Mouse (Mus musculus) limb, embryonic 11.5 days (tissue): ENCODE data around the gene Heatr6. TPM values are rescaled to one million over a fixed set of nuclear protein-coding genes. Genes with fewer than 3 reads are reported as not detected.

ENCODE experiments used
- ATAC-seq: fragments of 200-750 bp; cut with Nextera tagmentation; 2 replicates; pipeline ENCODE4 v1.8.0; 2017; ENCODE audit warnings: low read depth; ENCODE audit not compliant: insufficient number of reproducible peaks, low FRiP score, low TSS enrichment
- DNase-seq: peaks from one replicate; pipeline ENCODE4 v3.0.0-alpha.2; 2015; ENCODE audit warnings: low spot score
- H3K27ac ChIP-seq: fragments of 300-500 bp; sonication (generic); replicated peaks from 2 replicates; pipeline ENCODE4 v1.5.1; 2014; ENCODE audit warnings: low read depth, mild to moderate bottlenecking, low read length
- H3K27me3 ChIP-seq: fragments of 300-500 bp; sonication (generic); 2 replicates; pipeline ENCODE4 v1.6.1; 2014; ENCODE audit warnings: mild to moderate bottlenecking, low read length, mixed read lengths; ENCODE audit not compliant: control insufficient read depth, insufficient read depth
- H3K36me3 ChIP-seq: fragments of 300-500 bp; sonication (generic); 2 replicates; pipeline ENCODE4 v1.6.1; 2014; ENCODE audit warnings: mild to moderate bottlenecking, low read length, moderate library complexity, mixed read lengths; ENCODE audit not compliant: control insufficient read depth, insufficient read depth
- H3K4me1 ChIP-seq: fragments of 300-500 bp; sonication (generic); 2 replicates; pipeline ENCODE4 v1.6.1; 2014; ENCODE audit warnings: low read length, mixed read lengths; ENCODE audit not compliant: control insufficient read depth, insufficient read depth
- H3K4me2 ChIP-seq: fragments of 300-500 bp; sonication (generic); 2 replicates; pipeline ENCODE4 v1.6.1; 2014; ENCODE audit warnings: low read depth, mild to moderate bottlenecking, moderate library complexity; ENCODE audit not compliant: severe bottlenecking
- H3K4me3 ChIP-seq: fragments of 300-500 bp; sonication (generic); 2 replicates; pipeline ENCODE4 v1.5.1; 2014; ENCODE audit warnings: low read depth, low read length
- H3K9ac ChIP-seq: fragments of 300-500 bp; sonication (generic); 2 replicates; pipeline ENCODE4 v1.6.1; 2014; ENCODE audit warnings: mild to moderate bottlenecking, low read length
- H3K9me3 ChIP-seq: fragments of 300-500 bp; sonication (generic); 2 replicates; pipeline ENCODE4 v1.6.1; 2016; ENCODE audit warnings: low read length; ENCODE audit not compliant: control insufficient read depth
- WGBS: fragments of 180-500 bp; shearing (Covaris S2); extraction: QIAGEN DNeasy Blood & Tissue Kit; methylation state at CpG from one replicate; pipeline ENCODE4 v1.1.7; 2014; 5-methylcytosine and 5-hydroxymethylcytosine counted together
- polyA plus RNA-seq: library from polyadenylated mRNA; unstranded; fragments of >200 nt; fragmentation: Nextera tagmentation; extraction: Ambion mirVana; gene quantifications from 2 replicates; pipeline ENCODE4 v1.2.1, GENCODE M21; 2014

The Heatr6 gene
- polyA plus RNA-seq, 1 experiment from 2014 or later, result 26.9 TPM

GRCm38 (mm10) chr11:83741841-83742240 is 11.7 kb upstream of the Heatr6 start:
- H3K4me1 ChIP-seq, result no peaks in the 10 kb centered on the region
- H3K27ac ChIP-seq, result no peak overlapping the region
- no peaks in the 10 kb centered on the region for H3K36me3 ChIP-seq
- DNase-seq (no peak), ATAC-seq (no peak)
- H3K4me3 ChIP-seq, result no peak overlapping the region
- no peaks in the 10 kb centered on the region for H3K9me3 ChIP-seq
- WGBS, result 78% methylated on average over 5 of the region's 5 CpGs
- no peaks in the 10 kb centered on the region for H3K27me3 ChIP-seq
- H3K9ac ChIP-seq, result no peak overlapping the region
- no peak overlapping the region for H3K4me2 ChIP-seq

- Histone ChIP-seq H3K27ac (no peak overlapping the region), H3K4me2 (no peak overlapping the region), H3K4me1 (no peaks in the 10 kb centered on the region), H3K36me3 (no peaks in the 10 kb centered on the region), H3K27me3 (no peaks in the 10 kb centered on the region), H3K9me3 (no peaks in the 10 kb centered on the region), H3K4me3 (no peak overlapping the region), H3K9ac (no peak overlapping the region)
- no peak for ATAC-seq
- 68% methylated on average over 9 of the region's 9 CpGs for WGBS
- no peak for DNase-seq
Observed at GRCm38 (mm10) chr11:83742731-83743355, 10.7 kb upstream of the Heatr6 start.

DNA sequence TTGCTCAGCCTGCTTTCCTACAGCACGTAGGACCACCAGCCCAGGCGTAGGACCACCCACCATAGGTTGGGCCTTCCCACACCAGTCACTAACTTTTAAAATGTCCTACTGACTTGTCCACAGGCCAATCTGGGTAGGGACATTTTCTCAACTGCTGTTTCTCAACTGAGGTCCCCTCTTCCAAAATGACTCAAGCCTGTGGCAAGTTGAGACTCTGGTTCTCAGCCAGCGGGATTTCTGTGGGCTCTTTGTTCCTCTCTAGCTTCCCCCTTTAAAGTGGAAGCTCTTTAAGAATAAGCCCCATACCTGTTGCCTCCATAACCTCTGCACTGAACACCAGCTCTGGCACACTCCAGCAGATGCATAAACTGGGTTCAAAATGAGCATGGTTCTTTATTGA is 10.0 kb upstream of the Heatr6 start:
- H3K4me2 ChIP-seq, result no peak overlapping the region
- no peaks in the 10 kb centered on the region for H3K4me1 ChIP-seq
- no peak overlapping the region for H3K27ac ChIP-seq
- no peaks in the 10 kb centered on the region for H3K36me3 ChIP-seq
- WGBS, result 79% methylated on average over 3 of the region's 3 CpGs
- H3K4me3 ChIP-seq, result no peak overlapping the region
- DNase-seq, result no peak
- H3K9ac ChIP-seq, result no peak overlapping the region
- no peaks in the 10 kb centered on the region for H3K27me3 ChIP-seq
- no peak for ATAC-seq
- H3K9me3 ChIP-seq, result no peaks in the 10 kb centered on the region

GRCm38 (mm10) chr11:83746152-83746551 is 7.3 kb upstream of the Heatr6 start:
- Histone ChIP-seq H3K27ac (no peak overlapping the region), H3K9ac (no peak overlapping the region), H3K4me1 (no peaks in the 10 kb centered on the region), H3K4me2 (no peak overlapping the region), H3K4me3 (no peak overlapping the region), H3K36me3 (no peaks in the 10 kb centered on the region), H3K27me3 (no peaks in the 10 kb centered on the region), H3K9me3 (no peaks in the 10 kb centered on the region)
- 50% methylated on average over 4 of the region's 4 CpGs for WGBS
- no peak for DNase-seq
- ATAC-seq, result no peak

DNA sequence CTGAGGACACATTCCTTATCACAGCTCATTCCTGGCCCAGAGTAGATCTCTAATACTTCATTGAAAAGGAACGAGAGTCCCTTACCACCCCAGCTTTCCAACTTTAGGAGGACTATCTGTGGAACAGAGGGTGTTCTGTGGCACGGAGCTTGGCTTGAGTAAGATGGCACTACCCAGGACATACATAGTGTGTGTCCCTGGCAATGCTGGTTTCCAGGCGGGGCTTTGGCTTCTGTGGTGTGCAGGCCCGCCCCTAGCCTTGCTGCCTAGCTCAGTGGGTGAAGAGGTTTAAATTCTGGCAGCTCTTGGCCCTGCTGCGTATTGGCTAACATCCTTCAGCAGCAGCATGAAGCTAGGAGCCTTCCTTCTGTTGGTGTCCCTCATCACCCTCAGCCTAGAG is 6.8 kb upstream of the Heatr6 start, which contains the start of gene Wfdc21:
Wfdc21 (plus strand) TSS at position 260 of the 400 bp plus-strand sequence.
- Histone ChIP-seq H3K27ac (no peak within 1 kb of the TSS), H3K9me3 (no peaks in the 10 kb centered on the region), H3K27me3 (no peaks in the 10 kb centered on the region), H3K4me1 (no peaks in the 10 kb centered on the region), H3K9ac (no peak within 1 kb of the TSS), H3K4me2 (no peak within 1 kb of the TSS), H3K36me3 (no peaks in the 10 kb centered on the region), H3K4me3 (no peak within 1 kb of the TSS)
- DNase-seq (no peak), ATAC-seq (no peak)
- 73% methylated on average over 5 of the region's 5 CpGs for WGBS

GRCm38 (mm10) chr11:83747376-83748265 is 5.9 kb upstream of the Heatr6 start:
- H3K4me3 ChIP-seq, result no peak overlapping the region
- no peak for DNase-seq
- H3K27me3 ChIP-seq, result no peaks in the 10 kb centered on the region
- no peak for ATAC-seq
- no peaks in the 10 kb centered on the region for H3K4me1 ChIP-seq
- 64% methylated on average over 6 of the region's 6 CpGs for WGBS
- H3K9ac ChIP-seq, result no peak overlapping the region
- no peak overlapping the region for H3K27ac ChIP-seq
- no peaks in the 10 kb centered on the region for H3K36me3 ChIP-seq
- no peak overlapping the region for H3K4me2 ChIP-seq
- H3K9me3 ChIP-seq, result no peaks in the 10 kb centered on the region

- ATAC-seq, result no peak
- Histone ChIP-seq H3K9me3 (no peaks in the 10 kb centered on the region), H3K9ac (peak overlapping the region; percentile 82), H3K27me3 (no peaks in the 10 kb centered on the region), H3K4me2 (peak overlapping the region; percentile 64), H3K27ac (no peak overlapping the region), H3K4me1 (peaks cover 6% of the 10 kb centered on the region; the same call in 1 of the 2 replicates), H3K4me3 (peak overlapping the region; percentile 78), H3K36me3 (peaks cover 9% of the 10 kb centered on the region; the same call in 1 of the 2 replicates)
- WGBS, result 11% methylated on average over 8 of the region's 8 CpGs
- no peak for DNase-seq
Observed at GRCm38 (mm10) chr11:83754227-83754626, 731 bp downstream of the Heatr6 start.

GRCm38 (mm10) chr11:83767306-83767705 is 13.8 kb downstream of the Heatr6 start:
- no peaks in the 10 kb centered on the region for H3K27me3 ChIP-seq
- H3K36me3 ChIP-seq, result peaks cover 23% of the 10 kb centered on the region
- H3K4me3 ChIP-seq, result no peak overlapping the region
- no peak overlapping the region for H3K27ac ChIP-seq
- no peak overlapping the region for H3K9ac ChIP-seq
- no peak overlapping the region for H3K4me2 ChIP-seq
- ATAC-seq (no peak), DNase-seq (no peak)
- H3K9me3 ChIP-seq, result no peaks in the 10 kb centered on the region
- 94% methylated on average over 9 of the region's 9 CpGs for WGBS
- H3K4me1 ChIP-seq, result no peaks in the 10 kb centered on the region
